Mouse (Mus musculus): ENCODE measurements around the gene Mettl15.

Gene Mettl15

GRCm38 (mm10) chr2:109158509-109158908, 122.0 kb downstream of the Mettl15 start:
- no peak for DNase-seq (ENCODE audit: low spot score in 2 of 2)

GRCm38 (mm10) chr2:109156131-109156530, 124.4 kb downstream of the Mettl15 start:
- DNase-seq (ENCODE audit: low spot score in 2 of 2) = no peak

GRCm38 (mm10) chr2:109153402-109154050, 127.0 kb downstream of the Mettl15 start:
- no peak for DNase-seq (ENCODE audit: low spot score in 2 of 2)

GRCm38 (mm10) chr2:109147292-109147691, 133.3 kb downstream of the Mettl15 start:
- no peak for DNase-seq (ENCODE audit: low spot score in 2 of 2)

GRCm38 (mm10) chr2:109144410-109144809, 136.1 kb downstream of the Mettl15 start:
- DNase-seq (ENCODE audit: low spot score in 2 of 2) = no peak

GRCm38 (mm10) chr2:109140330-109140729, 140.2 kb downstream of the Mettl15 start:
- no peak for DNase-seq (ENCODE audit: low spot score in 2 of 2)

- no peak for DNase-seq (ENCODE audit: low spot score in 2 of 2)
These were observed 143.3 kb downstream of the Mettl15 start for GRCm38 (mm10) chr2:109137276-109137675.

GRCm38 (mm10) chr2:109130718-109131117, 149.8 kb downstream of the Mettl15 start:
- no peak for DNase-seq (ENCODE audit: low spot score in 2 of 2)

GRCm38 (mm10) chr2:109129921-109130320, 150.6 kb downstream of the Mettl15 start:
- no peak for DNase-seq (ENCODE audit: low spot score in 2 of 2)

- DNase-seq (ENCODE audit: low spot score in 2 of 2) = no peak
These were observed 174.6 kb downstream of the Mettl15 start for GRCm38 (mm10) chr2:109105773-109106484.

- no peak for DNase-seq (ENCODE audit: low spot score in 2 of 2)
These were observed 230.9 kb downstream of the Mettl15 start for GRCm38 (mm10) chr2:109049686-109050085.
